Comparison of ENCODE assay signal across 14 mouse cellular contexts in the genomic region with DNA sequence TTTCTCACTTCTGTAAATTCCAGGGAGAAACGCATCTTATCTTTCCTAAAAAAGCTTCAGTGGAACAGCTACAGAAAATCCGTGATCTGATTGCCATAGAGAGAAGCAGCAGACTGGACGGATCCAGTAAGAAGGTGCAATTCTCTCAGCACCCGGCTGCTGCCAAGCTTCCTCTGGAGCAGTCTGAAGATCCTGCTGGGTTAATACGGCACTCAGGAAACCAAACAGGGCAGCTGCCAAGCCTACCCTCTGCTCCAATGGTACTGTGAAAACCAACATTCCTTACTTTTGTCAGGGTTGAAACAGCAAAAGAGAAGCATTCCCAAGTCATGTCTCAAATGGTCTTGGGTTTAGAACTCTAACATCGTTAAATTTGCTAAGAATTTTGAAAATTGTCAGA. TPM values are rescaled to one million over a fixed set of nuclear protein-coding genes. Genes with fewer than 3 reads are reported as not detected.
DNase-seq lines count a peak whose midpoint lies in the region; ATAC-seq and TF ChIP-seq lines count a peak whose summit lies in the region.
"Had no signal": no experiment of that assay in that cellular context is flagged by ENCODE, and none has a peak within 500 bp of the region (broad histone marks: within the 10 kb centered on the region; RNA-seq: fewer than 3 reads in every experiment).

No protein-coding gene starts in this region.

- no peaks in the 10 kb centered on the region for H3K9me3 ChIP-seq in hindbrain, postnatal 0 days (ENCODE audit: low read length)
- H3K9me3 ChIP-seq in hindbrain, embryonic 14.5 days (ENCODE audit: control insufficient read depth, low read length), result no peaks in the 10 kb centered on the region
- no peaks in the 10 kb centered on the region for H3K9me3 ChIP-seq in intestine, embryonic 15.5 days
- H3K9me3 ChIP-seq: embryonic facial prominence, embryonic 15.5 days; heart, embryonic 10.5 days; liver, embryonic 13.5 days had no signal

- no peak overlapping the region; the same call in 1 of the 2 replicates for H3K27ac ChIP-seq in hindbrain, postnatal 0 days
- no peak overlapping the region for H3K27ac ChIP-seq in hindbrain, embryonic 14.5 days
- no peak overlapping the region for H3K27ac ChIP-seq in intestine, embryonic 15.5 days
- H3K27ac ChIP-seq: embryonic facial prominence, embryonic 15.5 days; heart, embryonic 10.5 days; liver, embryonic 13.5 days had no signal

- H3K4me1 ChIP-seq in hindbrain, postnatal 0 days (ENCODE audit: insufficient read depth, low read length), result no peaks in the 10 kb centered on the region
- H3K4me1 ChIP-seq in hindbrain, embryonic 14.5 days (replicated peaks; ENCODE audit: control insufficient read depth, insufficient read depth, low read length), result no peaks in the 10 kb centered on the region
- H3K4me1 ChIP-seq in intestine, embryonic 15.5 days (replicated peaks), result no peaks in the 10 kb centered on the region
- H3K4me1 ChIP-seq: embryonic facial prominence, embryonic 15.5 days; heart, embryonic 10.5 days had no signal

- H3K4me3 ChIP-seq in hindbrain, postnatal 0 days (ENCODE audit: low read length), result no peak overlapping the region
- H3K4me3 ChIP-seq in hindbrain, embryonic 14.5 days (replicated peaks; ENCODE audit: low read length), result no peak overlapping the region
- no peak overlapping the region for H3K4me3 ChIP-seq in intestine, embryonic 15.5 days (replicated peaks)
- H3K4me3 ChIP-seq: embryonic facial prominence, embryonic 15.5 days; heart, embryonic 10.5 days; liver, embryonic 13.5 days had no signal

- H3K36me3 ChIP-seq in hindbrain, postnatal 0 days (ENCODE audit: insufficient read depth, low read length), result peaks cover 4% of the 10 kb centered on the region
- H3K36me3 ChIP-seq in hindbrain, embryonic 14.5 days (replicated peaks; ENCODE audit: control insufficient read depth, insufficient read depth), result peaks cover 38% of the 10 kb centered on the region
- H3K36me3 ChIP-seq in intestine, embryonic 15.5 days, result peaks cover 6% of the 10 kb centered on the region; the same call in 1 of the 2 replicates

- peak; percentile 81 for ATAC-seq in hindbrain, postnatal 0 days
- ATAC-seq in hindbrain, embryonic 14.5 days (ENCODE audit: low FRiP score), result no peak
- no peak for ATAC-seq in intestine, embryonic 15.5 days

- DNase-seq in hindbrain, postnatal 0 days (ENCODE audit: low spot score), result peak; percentile 54
- DNase-seq in hindbrain, embryonic 14.5 days (ENCODE audit: low spot score), result no peak
- DNase-seq in right cerebral cortex, postnatal 14 days, result peak; percentile 13
- DNase-seq in right cerebral cortex, postnatal 25 days, result no peak
- DNase-seq in cerebellum, postnatal 10 days, result peak; percentile 77 to 83
- no peak for DNase-seq in ovary, postnatal 10 days (ENCODE audit: low spot score)
- DNase-seq: gastrocnemius, postnatal 10 days; heart, postnatal 14 days; kidney, adult 9 months; liver, embryonic 13.5 days; thymus, postnatal 4 days had no signal

- no peak for TF ChIP-seq CTCF in hindbrain, postnatal 0 days (IDR thresholded peaks at IDR 0.05; ENCODE audit: low read depth)

- H3K4me2 ChIP-seq in hindbrain, postnatal 0 days (ENCODE audit: low read depth, low read length), result no peak overlapping the region
- H3K4me2 ChIP-seq in hindbrain, embryonic 14.5 days (replicated peaks), result no peak overlapping the region
- H3K4me2 ChIP-seq in intestine, embryonic 15.5 days (replicated peaks), result no peak overlapping the region
- H3K4me2 ChIP-seq: embryonic facial prominence, embryonic 15.5 days; liver, embryonic 13.5 days had no signal

- H3K9ac ChIP-seq in hindbrain, postnatal 0 days (replicated peaks; ENCODE audit: low read length), result no peak overlapping the region
- H3K9ac ChIP-seq in hindbrain, embryonic 14.5 days, result no peak overlapping the region
- no peak overlapping the region for H3K9ac ChIP-seq in intestine, embryonic 15.5 days
- H3K9ac ChIP-seq: embryonic facial prominence, embryonic 15.5 days; liver, embryonic 13.5 days had no signal

- H3K27me3 ChIP-seq in hindbrain, postnatal 0 days (ENCODE audit: insufficient read depth, low read length), result no peaks in the 10 kb centered on the region
- H3K27me3 ChIP-seq in hindbrain, embryonic 14.5 days (ENCODE audit: control insufficient read depth, insufficient read depth, low read length), result no peaks in the 10 kb centered on the region
- H3K27me3 ChIP-seq in intestine, embryonic 15.5 days (replicated peaks), result no peaks in the 10 kb centered on the region
- H3K27me3 ChIP-seq: embryonic facial prominence, embryonic 15.5 days; liver, embryonic 13.5 days had no signal

- 56% methylated on average over 6 of the region's 6 CpGs for WGBS in hindbrain, postnatal 0 days
- 80% methylated on average over 6 of the region's 6 CpGs for WGBS in hindbrain, embryonic 14.5 days
- 83% methylated on average over 6 of the region's 6 CpGs for WGBS in intestine, embryonic 15.5 days

RNA-seq across cellular contexts. Expression of gene Oxsm, which starts 10.9 kb away (rescaled TPM):
- 4.0 and 4.6 TPM in 2 replicates for total RNA-seq in hindbrain, postnatal 0 days (2014; rRNA removed)
- polyA plus RNA-seq in hindbrain, postnatal 0 days (2015; fragmentation: Nextera tagmentation; extraction: Ambion mirVana), result 1.4 and 1.7 TPM in 2 replicates
- polyA plus RNA-seq in hindbrain, embryonic 14.5 days (2014; fragmentation: Nextera tagmentation; extraction: Ambion mirVana), result 1.5 and 2.0 TPM in 2 replicates
- polyA plus RNA-seq in intestine, embryonic 15.5 days (2015; fragmentation: Nextera tagmentation; extraction: Ambion mirVana), result 3.7 TPM in 2 replicates

RNA-seq across cellular contexts. Expression of gene Ngly1, which starts 11.5 kb away (rescaled TPM):
- 15.3 and 24.0 TPM in 2 replicates for total RNA-seq in hindbrain, postnatal 0 days (2014; rRNA removed)
- 27.6 and 30.4 TPM in 2 replicates for polyA plus RNA-seq in hindbrain, postnatal 0 days (2015; fragmentation: Nextera tagmentation; extraction: Ambion mirVana)
- 27.8 and 30.6 TPM in 2 replicates for polyA plus RNA-seq in hindbrain, embryonic 14.5 days (2014; fragmentation: Nextera tagmentation; extraction: Ambion mirVana)
- polyA plus RNA-seq in intestine, embryonic 15.5 days (2015; fragmentation: Nextera tagmentation; extraction: Ambion mirVana), result 34.1 and 36.7 TPM in 2 replicates

Comparison
In these comparisons a context has a peak if more than half of its experiments do, and no peak if none do; other contexts are left out.
1. DNase-seq: peak in hindbrain, postnatal 0 days (single experiment), right cerebral cortex, postnatal 14 days (single experiment) and cerebellum, postnatal 10 days (2 of 2); none in hindbrain, embryonic 14.5 days (single experiment), right cerebral cortex, postnatal 25 days (single experiment) and ovary, postnatal 10 days (single experiment).